Comparison of ENCODE assay signal across 19 mouse cellular contexts in genomic region chr3:65873093-65873830, GRCm38 (mm10).
DNase-seq lines count a peak whose midpoint lies in the region; ATAC-seq lines count a peak whose summit lies in the region.
"Had no signal": no experiment of that assay in that cellular context is flagged by ENCODE, and none has a peak within 500 bp of the region (broad histone marks: within the 10 kb centered on the region; RNA-seq: fewer than 3 reads in every experiment).

No protein-coding gene starts in this region.

- no peak overlapping the region for H3K4me2 ChIP-seq in heart, embryonic 11.5 days
- H3K4me2 ChIP-seq in heart, embryonic 12.5 days: no peak overlapping the region
- H3K4me2 ChIP-seq: heart, embryonic 13.5 days; liver, embryonic 12.5 days; midbrain, embryonic 13.5 days had no signal

- DNase-seq in heart, adult 9 months (ENCODE audit: low spot score in 2 of 2): peak; percentile 39 to 42
- peak; percentile 61 for DNase-seq in A20 (ENCODE audit: low read depth, low spot score)
- peak; percentile 28 for DNase-seq in c-Kit-positive CD71-negative TER-119-negative erythroid progenitor cells, embryonic 14.5 days (ENCODE audit: low read depth)
- DNase-seq in layer of hippocampus, adult 11-12 months (ENCODE audit: low spot score): no peak
- no peak for DNase-seq in adrenal gland, postnatal 25 days
- DNase-seq: cerebellum, adult 2 months; gastrocnemius, postnatal 10 days; heart, postnatal 4 days; right cerebral cortex, postnatal 25 days; thymus, adult 18-20 months had no signal

- no peak for ATAC-seq in heart, embryonic 11.5 days (replicated peaks; ENCODE audit: insufficient number of reproducible peaks, low FRiP score, low TSS enrichment)
- ATAC-seq in megakaryocyte progenitor cell, adult 5-6 weeks (replicated peaks; ENCODE audit: poor library complexity): peak; percentile 96
- ATAC-seq in heart, embryonic 12.5 days (ENCODE audit: insufficient number of reproducible peaks, low FRiP score): no peak
- ATAC-seq: activated CD4-positive, CD25-positive, alpha-beta regulatory T cell, adult 4 months; forebrain, embryonic 16.5 days; liver, embryonic 12.5 days; midbrain, embryonic 13.5 days had no signal

- H3K4me1 ChIP-seq in heart, embryonic 11.5 days (ENCODE audit: control insufficient read depth, insufficient read depth, low read length): peaks cover 21% of the 10 kb centered on the region
- peaks cover 38% of the 10 kb centered on the region for H3K4me1 ChIP-seq in heart, embryonic 12.5 days (replicated peaks)

- H3K4me3 ChIP-seq in heart, embryonic 11.5 days (ENCODE audit: low read depth, low read length): no peak overlapping the region
- no peak overlapping the region for H3K4me3 ChIP-seq in heart, embryonic 12.5 days
- H3K4me3 ChIP-seq: heart, embryonic 13.5 days; liver, embryonic 12.5 days; midbrain, embryonic 13.5 days had no signal

- no peaks in the 10 kb centered on the region for H3K27me3 ChIP-seq in heart, embryonic 11.5 days (ENCODE audit: control insufficient read depth, insufficient read depth, low read length)
- H3K27me3 ChIP-seq in heart, embryonic 12.5 days (replicated peaks): no peaks in the 10 kb centered on the region
- H3K27me3 ChIP-seq: heart, embryonic 13.5 days; liver, embryonic 12.5 days had no signal

- 59% methylated on average over 13 of the region's 13 CpGs for WGBS in heart, embryonic 11.5 days (ENCODE audit: insufficient replicate concordance)
- 64% methylated on average over 13 of the region's 13 CpGs for WGBS in heart, embryonic 12.5 days

- no peaks in the 10 kb centered on the region for H3K9me3 ChIP-seq in heart, embryonic 11.5 days (replicated peaks; ENCODE audit: control insufficient read depth, low read length)
- no peaks in the 10 kb centered on the region for H3K9me3 ChIP-seq in heart, embryonic 12.5 days (replicated peaks)
- H3K9me3 ChIP-seq: G1E; heart, embryonic 13.5 days; liver, embryonic 12.5 days; midbrain, embryonic 13.5 days had no signal

- no peak overlapping the region for H3K9ac ChIP-seq in heart, embryonic 11.5 days (ENCODE audit: low read depth, low read length)
- no peak overlapping the region for H3K9ac ChIP-seq in heart, embryonic 12.5 days
- H3K9ac ChIP-seq: heart, embryonic 13.5 days; liver, embryonic 12.5 days; midbrain, embryonic 13.5 days had no signal

- H3K27ac ChIP-seq in heart, embryonic 11.5 days (ENCODE audit: low read depth, low read length): no peak overlapping the region
- no peak overlapping the region for H3K27ac ChIP-seq in heart, embryonic 12.5 days (ENCODE audit: poor library complexity, severe bottlenecking)
- H3K27ac ChIP-seq: heart, embryonic 13.5 days; liver, embryonic 12.5 days; midbrain, embryonic 13.5 days had no signal

- H3K36me3 ChIP-seq in heart, embryonic 11.5 days (ENCODE audit: control insufficient read depth, insufficient read depth, low read length): no peaks in the 10 kb centered on the region
- H3K36me3 ChIP-seq in heart, embryonic 12.5 days: no peaks in the 10 kb centered on the region
- H3K36me3 ChIP-seq: G1E; heart, embryonic 13.5 days; liver, embryonic 12.5 days; midbrain, embryonic 13.5 days had no signal

Comparison
In these comparisons a context has a peak if more than half of its experiments do, and no peak if none do; other contexts are left out.
1. DNase-seq: peak in heart, adult 9 months (2 of 2), A20 (single experiment) and c-Kit-positive CD71-negative TER-119-negative erythroid progenitor cells, embryonic 14.5 days (single experiment); none in layer of hippocampus, adult 11-12 months (single experiment) and adrenal gland, postnatal 25 days (single experiment).